Mouse (Mus musculus): ENCODE results near the gene Gm10226.
"Not testable (repeated sequence)": the region's sequence is repeated elsewhere in the genome, so short reads cannot be mapped to it uniquely, and the experiment has no call there.

Gm10226 gene

DNA sequence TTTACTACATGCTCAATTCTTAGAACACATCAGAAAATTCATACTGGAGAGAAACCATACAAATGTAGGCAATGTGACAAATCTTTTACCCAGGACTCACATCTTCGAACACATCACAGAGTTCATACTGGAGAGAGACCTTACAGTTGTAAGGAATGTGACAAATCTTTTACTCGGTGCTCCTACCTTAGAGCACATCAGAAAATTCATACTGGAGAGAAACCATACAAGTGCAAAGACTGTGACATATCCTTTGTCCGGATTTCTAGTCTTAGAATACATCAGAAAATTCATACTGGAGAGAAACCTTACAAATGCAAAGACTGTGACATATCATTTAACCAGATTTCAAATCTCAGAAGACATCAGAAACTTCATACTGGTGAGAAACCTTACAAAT lies at the start of gene Gm10226:
Gene Gm10226, plus strand, starts transcription at position 301 of the 400 bp plus-strand sequence.
- no peak for DNase-seq (ENCODE audit: low spot score in 2 of 2)

- DNase-seq (ENCODE audit: low spot score in 2 of 2), result no peak
Observed at GRCm38 (mm10) chr17:21648791-21649190, 42.9 kb upstream of the Gm10226 start.

GRCm38 (mm10) chr17:21649936-21650335 lies 41.7 kb upstream of the Gm10226 start:
- no peak for DNase-seq (ENCODE audit: low spot score in 2 of 2)

DNA sequence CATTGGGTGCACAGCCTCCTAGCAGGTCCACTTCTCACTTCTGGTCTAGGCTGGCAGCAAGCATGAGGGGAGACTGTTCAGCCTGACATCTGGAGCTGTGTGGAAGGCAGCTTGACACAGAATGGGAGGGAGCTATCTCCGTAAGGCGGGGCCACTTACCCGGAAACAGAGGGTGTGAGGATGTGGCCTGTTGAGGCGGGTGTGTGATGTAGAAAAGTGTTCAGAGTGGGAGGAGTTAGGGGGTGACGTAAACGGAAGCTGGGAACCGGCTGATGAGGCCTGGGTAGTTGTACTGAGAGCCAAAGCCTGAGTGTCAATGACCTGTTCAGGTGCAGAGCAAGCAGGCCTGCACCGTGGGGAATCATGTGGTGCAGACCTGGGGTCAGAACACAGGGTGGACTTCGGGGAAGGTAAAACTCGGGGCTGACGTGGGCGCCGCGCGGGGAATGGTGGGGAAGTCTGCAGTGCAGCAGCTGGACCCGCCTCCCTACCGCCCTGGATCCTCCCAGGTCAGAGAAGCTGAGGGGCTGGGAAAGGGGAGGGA lies 41.2 kb upstream of the Gm10226 start, which contains the start of gene Zfp983:
Gene Zfp983, plus strand, starts transcription at position 261 of the 544 bp plus-strand sequence.
- DNase-seq (ENCODE audit: low spot score in 2 of 2), result peak; percentile 55 to 74

DNA sequence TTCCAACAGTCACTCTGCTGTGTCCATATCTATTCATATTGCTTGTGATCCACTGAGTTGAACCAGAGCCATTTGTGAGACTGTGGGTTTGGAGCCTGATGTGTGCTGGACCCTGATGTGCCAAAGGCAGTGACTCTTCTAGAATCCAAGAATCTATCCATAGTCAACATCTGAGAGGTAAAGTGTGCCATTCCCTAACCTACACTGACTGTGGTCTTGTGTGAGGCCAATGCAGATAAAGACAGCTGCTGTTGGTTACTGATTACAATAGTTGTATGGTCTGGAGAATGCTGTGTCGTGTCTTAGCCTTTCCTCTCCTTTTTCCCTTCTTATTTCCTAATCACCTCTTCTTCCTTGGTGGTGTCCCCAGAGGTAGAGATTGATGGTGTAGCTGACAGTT lies 12.8 kb upstream of the Gm10226 start:
- not testable (repeated sequence) for DNase-seq (ENCODE audit: low spot score in 2 of 2)

- peak; percentile 66 to 81 for DNase-seq (ENCODE audit: low spot score in 2 of 2)
Observed at GRCm38 (mm10) chr17:21679273-21680018, 12.2 kb upstream of the Gm10226 start.

GRCm38 (mm10) chr17:21680019-21680376 lies 11.7 kb upstream of the Gm10226 start:
- DNase-seq (ENCODE audit: low spot score in 2 of 2), result not testable (repeated sequence)

GRCm38 (mm10) chr17:21693342-21693741 lies 1.7 kb downstream of the Gm10226 start:
- no peak for DNase-seq (ENCODE audit: low spot score in 2 of 2)

GRCm38 (mm10) chr17:21696073-21696472 lies 4.4 kb downstream of the Gm10226 start:
- no peak for DNase-seq (ENCODE audit: low spot score in 2 of 2)

DNA sequence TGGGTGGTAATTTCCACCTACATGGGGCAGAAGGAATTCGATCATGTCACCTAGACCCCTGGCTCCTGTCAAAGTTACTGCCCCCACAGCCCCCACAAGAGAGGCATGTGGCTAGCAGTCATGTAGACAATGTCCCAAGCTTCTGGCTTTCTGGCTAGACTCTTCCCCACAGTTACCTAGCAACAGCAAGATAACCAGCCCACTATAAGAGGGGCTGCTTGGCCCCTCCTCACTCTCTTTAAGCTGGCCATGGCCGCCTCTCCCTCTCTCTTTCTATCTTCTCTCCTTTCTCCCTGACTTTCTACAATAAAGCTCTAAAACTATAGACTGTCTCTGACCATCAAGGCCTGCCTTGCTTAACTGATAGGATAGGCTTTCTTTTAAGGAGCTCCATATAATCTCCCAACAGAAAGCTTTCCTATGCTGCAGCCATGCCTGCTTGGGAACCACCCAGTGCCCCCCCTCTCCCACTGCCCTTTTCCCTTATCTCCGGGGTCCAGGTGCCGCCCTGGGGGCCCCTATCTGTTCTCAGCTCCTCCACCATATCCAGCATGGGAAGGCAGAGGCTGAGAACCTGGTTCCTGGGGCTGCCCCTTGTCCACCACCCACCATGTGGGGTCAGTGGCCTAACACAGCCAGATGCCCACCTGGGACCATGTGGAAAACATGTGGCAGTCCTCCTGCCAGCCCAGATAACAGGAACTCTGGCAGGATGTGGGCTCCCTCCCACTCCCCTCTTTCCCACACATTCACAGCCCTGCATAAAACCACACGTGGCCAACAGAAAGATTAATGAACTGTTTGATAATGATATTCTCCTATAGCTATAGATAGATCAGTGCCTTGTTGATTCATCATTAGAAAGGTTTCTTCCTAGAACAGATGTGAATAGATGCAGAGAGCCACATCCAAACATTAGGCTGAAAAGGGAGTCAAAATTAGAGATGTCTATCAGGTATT lies 10.9 kb downstream of the Gm10226 start:
- no peak for DNase-seq (ENCODE audit: low spot score in 2 of 2)

GRCm38 (mm10) chr17:21703414-21703813 lies 11.8 kb downstream of the Gm10226 start:
- no peak for DNase-seq (ENCODE audit: low spot score in 2 of 2)

DNA sequence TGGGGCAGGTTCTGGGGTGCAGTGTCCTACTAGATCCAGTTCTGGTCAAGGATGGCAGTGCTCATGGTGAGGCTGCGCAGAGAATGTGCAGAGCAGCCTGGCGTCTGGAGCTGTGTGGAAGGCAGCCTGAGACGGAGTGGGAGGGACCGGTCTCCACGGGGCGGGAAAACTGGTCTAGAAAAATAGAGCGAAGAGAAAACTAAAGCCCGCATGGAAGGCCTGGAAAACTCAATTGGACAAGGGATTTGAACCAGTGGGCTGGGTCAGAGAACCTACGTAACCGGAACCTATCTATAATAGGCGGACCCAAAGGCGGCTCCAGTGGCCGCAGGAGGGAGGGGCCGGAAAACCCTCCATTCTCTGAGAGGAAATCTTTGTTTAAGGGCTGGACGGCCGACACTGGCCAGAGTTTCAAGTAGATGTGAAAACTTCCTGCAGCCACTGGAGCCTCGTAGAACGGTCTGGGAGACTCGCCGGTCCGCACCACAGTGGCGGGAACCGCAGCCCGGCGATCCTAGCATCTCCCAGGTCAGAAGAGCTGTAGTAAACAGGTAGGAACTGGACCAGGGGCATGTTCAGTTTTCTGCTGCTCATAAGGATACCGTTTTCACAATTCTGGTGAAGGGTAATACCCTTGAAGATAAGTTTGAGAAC lies 15.8 kb downstream of the Gm10226 start, which contains the start of gene Zfp760:
Gene Zfp760, plus strand, starts transcription at position 399 of the 654 bp plus-strand sequence.
- DNase-seq (ENCODE audit: low spot score in 2 of 2), result peak; percentile 75 to 86

DNA sequence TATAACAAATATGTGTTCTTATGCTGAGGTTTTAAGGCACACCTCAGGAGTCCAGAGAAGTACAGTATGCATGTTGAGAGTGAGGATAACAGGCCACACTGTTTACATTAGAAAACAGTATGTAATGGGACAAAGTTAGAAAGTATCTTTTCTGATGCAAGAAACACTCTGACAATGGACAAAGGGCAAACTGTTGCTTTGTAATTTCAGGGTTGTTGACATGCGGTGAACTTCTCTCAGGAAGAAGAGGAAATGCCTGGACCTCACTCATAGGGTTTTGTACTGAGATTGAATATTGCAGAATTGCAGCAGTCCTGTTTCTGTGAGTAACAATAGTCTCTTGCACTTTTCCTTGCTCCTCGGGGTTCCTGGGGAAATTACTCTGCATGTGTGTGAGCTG lies 16.7 kb downstream of the Gm10226 start:
- no peak for DNase-seq (ENCODE audit: low spot score in 2 of 2)

GRCm38 (mm10) chr17:21730495-21730894 lies 38.8 kb downstream of the Gm10226 start, which contains the start of gene Zfp229:
Gene Zfp229, plus strand, starts transcription at chr17:21730795.
- not testable (repeated sequence) for DNase-seq (ENCODE audit: low spot score in 2 of 2)

DNA sequence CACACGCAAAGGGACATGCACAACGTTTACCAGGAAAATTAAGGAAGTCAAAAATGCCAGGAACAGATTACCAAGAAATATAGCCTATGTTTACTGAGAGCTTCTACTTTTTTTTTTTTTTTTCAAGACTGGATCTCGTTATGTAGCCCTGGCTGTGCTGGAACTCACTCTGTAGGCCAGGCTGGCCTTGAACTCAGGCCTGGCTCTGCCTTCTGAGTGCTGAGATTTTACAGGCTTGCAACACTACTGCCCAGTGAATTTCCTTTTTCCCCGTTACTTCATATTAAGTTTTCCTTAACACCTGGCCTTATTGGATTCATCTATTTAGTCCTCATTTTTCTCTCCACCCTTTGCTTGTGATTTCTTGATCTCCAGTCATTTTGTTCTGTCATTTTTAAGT lies 41.4 kb downstream of the Gm10226 start:
- no peak for DNase-seq (ENCODE audit: low spot score in 2 of 2)

DNA sequence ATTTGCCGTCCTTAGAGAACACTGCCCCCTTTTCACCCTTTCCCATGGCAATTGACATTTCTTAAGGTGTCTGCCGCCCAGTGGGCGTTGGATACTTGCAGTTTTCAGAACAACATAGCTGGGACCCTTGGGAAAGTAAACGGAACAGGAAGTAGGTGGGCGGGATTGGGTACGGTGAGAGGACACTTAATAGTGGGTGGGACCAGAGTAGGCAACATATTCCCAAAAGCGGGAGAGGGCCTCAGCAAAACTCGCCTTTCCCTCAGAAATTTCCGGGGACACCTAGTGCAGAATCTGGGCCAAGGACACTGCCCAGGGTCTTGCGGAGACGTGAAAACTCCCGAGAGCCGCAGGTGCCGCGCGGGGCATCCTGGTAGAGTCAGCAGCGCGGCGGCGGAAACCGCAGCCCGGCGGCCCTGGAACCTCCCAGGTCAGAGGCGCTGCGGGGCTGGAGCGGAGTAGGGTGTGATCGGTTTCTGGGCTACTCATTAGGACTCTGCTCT lies 41.9 kb downstream of the Gm10226 start:
- peak; percentile 22 to 27 for DNase-seq (ENCODE audit: low spot score in 2 of 2)
